14 mouse cellular contexts compared by ENCODE assay signal in the genomic region with DNA sequence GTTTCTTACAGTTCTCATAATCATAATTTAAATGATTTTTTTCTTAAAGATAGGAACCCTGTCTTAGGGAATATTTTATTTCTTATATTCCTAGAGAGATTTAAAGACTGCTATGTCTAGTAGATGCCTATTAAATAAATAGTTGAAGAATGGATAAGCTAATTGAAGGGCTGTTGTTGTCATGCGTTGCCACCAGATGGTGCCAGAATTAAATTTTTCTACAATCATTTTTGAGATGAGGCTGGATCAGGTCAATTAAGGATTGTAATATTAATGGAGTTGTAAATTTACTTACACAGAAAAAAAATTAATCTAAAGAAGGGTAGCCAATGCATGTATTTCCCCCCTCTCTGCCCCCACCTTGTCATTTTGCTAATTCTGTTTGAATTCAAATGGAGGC. TPM values are rescaled to one million over a fixed set of nuclear protein-coding genes. Genes with fewer than 3 reads are reported as not detected.
DNase-seq lines count a peak whose midpoint lies in the region; ATAC-seq and TF ChIP-seq lines count a peak whose summit lies in the region.
"Had no signal": no experiment of that assay in that cellular context is flagged by ENCODE, and none has a peak within 500 bp of the region (broad histone marks: within the 10 kb centered on the region; RNA-seq: fewer than 3 reads in every experiment).

No protein-coding gene starts in this region.

- no peaks in the 10 kb centered on the region for H3K4me1 ChIP-seq in hindbrain, embryonic 14.5 days (replicated peaks; ENCODE audit: control insufficient read depth, insufficient read depth, low read length)
- no peaks in the 10 kb centered on the region for H3K4me1 ChIP-seq in hindbrain, embryonic 13.5 days (replicated peaks)
- no peaks in the 10 kb centered on the region for H3K4me1 ChIP-seq in lung, embryonic 14.5 days (ENCODE audit: insufficient read depth)
- H3K4me1 ChIP-seq: embryonic facial prominence, embryonic 10.5 days; heart, embryonic 10.5 days; hindbrain, embryonic 15.5 days had no signal

- H3K4me2 ChIP-seq in hindbrain, embryonic 14.5 days (replicated peaks), result no peak overlapping the region
- H3K4me2 ChIP-seq in hindbrain, embryonic 13.5 days, result no peak overlapping the region
- no peak overlapping the region for H3K4me2 ChIP-seq in lung, embryonic 14.5 days
- H3K4me2 ChIP-seq: hindbrain, embryonic 15.5 days had no signal

- peak; percentile 38 for DNase-seq in hindbrain, embryonic 14.5 days (ENCODE audit: low spot score)
- DNase-seq in lung, embryonic 14.5 days, result peak; percentile 64
- no peak for DNase-seq in lung, adult 18-20 months
- DNase-seq in MN1 (ENCODE audit: low spot score), result peak; percentile 28
- peak; percentile 31 for DNase-seq in retina, embryonic 14.5 days (ENCODE audit: low spot score)
- DNase-seq in spleen, postnatal 10 days (ENCODE audit: low spot score in 2 of 2), result no peak
- DNase-seq: cerebellum, adult 2 months; liver; right cerebral cortex, postnatal 4 days had no signal

- no peak overlapping the region for H3K4me3 ChIP-seq in hindbrain, embryonic 14.5 days (replicated peaks; ENCODE audit: low read length)
- no peak overlapping the region for H3K4me3 ChIP-seq in hindbrain, embryonic 13.5 days
- no peak overlapping the region for H3K4me3 ChIP-seq in lung, embryonic 14.5 days (ENCODE audit: low read depth, low read length)
- H3K4me3 ChIP-seq: embryonic facial prominence, embryonic 10.5 days; heart, embryonic 10.5 days; hindbrain, embryonic 15.5 days had no signal

- H3K27ac ChIP-seq in hindbrain, embryonic 14.5 days, result no peak overlapping the region
- no peak overlapping the region for H3K27ac ChIP-seq in hindbrain, embryonic 13.5 days
- H3K27ac ChIP-seq in lung, embryonic 14.5 days (ENCODE audit: low read depth), result no peak overlapping the region
- H3K27ac ChIP-seq: embryonic facial prominence, embryonic 10.5 days; heart, embryonic 10.5 days; hindbrain, embryonic 15.5 days had no signal

- no peaks in the 10 kb centered on the region for H3K9me3 ChIP-seq in hindbrain, embryonic 14.5 days (ENCODE audit: control insufficient read depth, low read length)
- no peaks in the 10 kb centered on the region for H3K9me3 ChIP-seq in hindbrain, embryonic 13.5 days
- H3K9me3 ChIP-seq in lung, embryonic 14.5 days (ENCODE audit: low read depth, low read length), result no peaks in the 10 kb centered on the region
- H3K9me3 ChIP-seq: embryonic facial prominence, embryonic 10.5 days; G1E; heart, embryonic 10.5 days; hindbrain, embryonic 15.5 days had no signal

- WGBS in hindbrain, embryonic 14.5 days, result 77% methylated on average over 1 of the region's 1 CpGs
- WGBS in hindbrain, embryonic 13.5 days, result 65% methylated on average over 1 of the region's 1 CpGs
- 58% methylated on average over 1 of the region's 1 CpGs for WGBS in lung, embryonic 14.5 days

- no peaks in the 10 kb centered on the region for H3K27me3 ChIP-seq in hindbrain, embryonic 14.5 days (ENCODE audit: control insufficient read depth, insufficient read depth, low read length)
- no peaks in the 10 kb centered on the region for H3K27me3 ChIP-seq in hindbrain, embryonic 13.5 days
- no peaks in the 10 kb centered on the region for H3K27me3 ChIP-seq in lung, embryonic 14.5 days (ENCODE audit: insufficient read depth, low read length)
- H3K27me3 ChIP-seq: hindbrain, embryonic 15.5 days had no signal

- TF ChIP-seq CTCF in lung, embryonic 14.5 days (IDR thresholded peaks at IDR 0.05; ENCODE audit: low read depth), result peak; percentile 50; the same call in 1 of the 2 replicates

- H3K9ac ChIP-seq in hindbrain, embryonic 14.5 days, result no peak overlapping the region
- H3K9ac ChIP-seq in hindbrain, embryonic 13.5 days, result no peak overlapping the region
- no peak overlapping the region for H3K9ac ChIP-seq in lung, embryonic 14.5 days
- H3K9ac ChIP-seq: hindbrain, embryonic 15.5 days had no signal

- ATAC-seq in hindbrain, embryonic 14.5 days (ENCODE audit: low FRiP score), result no peak
- no peak for ATAC-seq in hindbrain, embryonic 13.5 days (ENCODE audit: low FRiP score)
- ATAC-seq in lung, embryonic 14.5 days (ENCODE audit: insufficient read depth), result no peak

- no peaks in the 10 kb centered on the region for H3K36me3 ChIP-seq in hindbrain, embryonic 14.5 days (replicated peaks; ENCODE audit: control insufficient read depth, insufficient read depth)
- no peaks in the 10 kb centered on the region for H3K36me3 ChIP-seq in hindbrain, embryonic 13.5 days
- no peaks in the 10 kb centered on the region for H3K36me3 ChIP-seq in lung, embryonic 14.5 days (ENCODE audit: insufficient read depth)
- H3K36me3 ChIP-seq: hindbrain, embryonic 15.5 days had no signal

RNA-seq across cellular contexts. Expression of a gene that starts 8.0 kb away (rescaled TPM):
- 1.2 and 1.5 TPM in 2 replicates for polyA plus RNA-seq in hindbrain, embryonic 14.5 days (2014; fragmentation: Nextera tagmentation; extraction: Ambion mirVana)
- polyA plus RNA-seq in hindbrain, embryonic 13.5 days (2015; fragmentation: Nextera tagmentation; extraction: Ambion mirVana), result 2.4 TPM in 2 replicates
- polyA plus RNA-seq in lung, embryonic 14.5 days (2014; fragmentation: Nextera tagmentation; extraction: Ambion mirVana), result 8.0 and 8.1 TPM in 2 replicates

RNA-seq across cellular contexts. Expression of a gene that starts 9.0 kb away (rescaled TPM):
- polyA plus RNA-seq in hindbrain, embryonic 14.5 days (2014; fragmentation: Nextera tagmentation; extraction: Ambion mirVana), result 9.7 and 11.7 TPM in 2 replicates
- polyA plus RNA-seq in hindbrain, embryonic 13.5 days (2015; fragmentation: Nextera tagmentation; extraction: Ambion mirVana), result 10.7 and 11.8 TPM in 2 replicates
- polyA plus RNA-seq in lung, embryonic 14.5 days (2014; fragmentation: Nextera tagmentation; extraction: Ambion mirVana), result 12.8 and 16.5 TPM in 2 replicates

Comparison
In these comparisons a context has a peak if more than half of its experiments do, and no peak if none do; other contexts are left out.
1. DNase-seq: peak in hindbrain, embryonic 14.5 days (single experiment), lung, embryonic 14.5 days (single experiment), MN1 (single experiment) and retina, embryonic 14.5 days (single experiment); none in lung, adult 18-20 months (0 of 2) and spleen, postnatal 10 days (0 of 2).